16 mouse cellular contexts compared by ENCODE assay signal in genomic region chr2:121668256-121668655, GRCm38 (mm10).
"Had no signal": no experiment of that assay in that cellular context is flagged by ENCODE, and none has a peak within 500 bp of the region (broad histone marks: within the 10 kb centered on the region; RNA-seq: fewer than 3 reads in every experiment).

No protein-coding gene starts in this region.

- H3K27ac ChIP-seq: lung, embryonic 15.5 days; macrophage; midbrain, embryonic 13.5 days; midbrain, embryonic 15.5 days; neural tube, embryonic 12.5 days; stomach, embryonic 15.5 days; stomach, postnatal 0 days had no signal

- H3K27me3 ChIP-seq: lung, embryonic 15.5 days; midbrain, embryonic 13.5 days; midbrain, embryonic 15.5 days; neural tube, embryonic 12.5 days; stomach, embryonic 15.5 days had no signal

- H3K36me3 ChIP-seq: lung, embryonic 15.5 days; midbrain, embryonic 13.5 days; midbrain, embryonic 15.5 days; neural tube, embryonic 12.5 days; stomach, embryonic 15.5 days had no signal

- DNase-seq: lung, adult 2 months; lung, postnatal 14 days; lung, postnatal 36 days; right cerebral cortex, postnatal 14 days; thymus, adult 2 months; thymus, postnatal 25 days; thymus, postnatal 4 days had no signal

- ATAC-seq: lung, postnatal 0 days; midbrain, embryonic 13.5 days; midbrain, embryonic 15.5 days had no signal

- H3K9me3 ChIP-seq: lung, embryonic 15.5 days; megakaryocyte, embryonic 14.5 days; midbrain, embryonic 13.5 days; midbrain, embryonic 15.5 days; neural tube, embryonic 12.5 days; stomach, embryonic 15.5 days had no signal

- H3K4me3 ChIP-seq: lung, embryonic 15.5 days; megakaryocyte, embryonic 14.5 days; midbrain, embryonic 13.5 days; midbrain, embryonic 15.5 days; neural tube, embryonic 12.5 days; stomach, embryonic 15.5 days had no signal

- H3K4me1 ChIP-seq: lung, embryonic 15.5 days; midbrain, embryonic 13.5 days; midbrain, embryonic 15.5 days; neural tube, embryonic 12.5 days; stomach, embryonic 15.5 days had no signal
